Mouse (Mus musculus) c-Kit-positive CD71-positive TER-119-negative erythroid progenitor cells, embryonic 14.5 days (primary cell): Measurements from ENCODE around the gene Gtf2i.

Source experiments
- DNase-seq: peaks from one replicate; pipeline ENCODE4 v3.0.0-alpha.2; 2013; ENCODE audit warnings: low read depth

The Gtf2i gene

GRCm38 (mm10) chr5:134241831-134242230, 72.7 kb downstream of the Gtf2i start:
- DNase-seq, result no peak

- DNase-seq, result no peak
Measured at GRCm38 (mm10) chr5:134237936-134238760, 76.4 kb downstream of the Gtf2i start.

- no peak for DNase-seq
Measured at GRCm38 (mm10) chr5:134237508-134237907, 77.1 kb downstream of the Gtf2i start.

GRCm38 (mm10) chr5:134236796-134237195, 77.8 kb downstream of the Gtf2i start:
- no peak for DNase-seq

GRCm38 (mm10) chr5:134236241-134236640, 78.3 kb downstream of the Gtf2i start:
- DNase-seq, result no peak

GRCm38 (mm10) chr5:134235111-134235510, 79.4 kb downstream of the Gtf2i start:
- no peak for DNase-seq

GRCm38 (mm10) chr5:134234205-134234604, 80.4 kb downstream of the Gtf2i start:
- no peak for DNase-seq

- DNase-seq, result no peak
Measured at GRCm38 (mm10) chr5:134233244-134233651, 81.3 kb downstream of the Gtf2i start.

GRCm38 (mm10) chr5:134232568-134232967, 82.0 kb downstream of the Gtf2i start:
- DNase-seq, result no peak

- peak; percentile 64 for DNase-seq
Measured at GRCm38 (mm10) chr5:134232111-134232510, 82.4 kb downstream of the Gtf2i start.

GRCm38 (mm10) chr5:134231376-134231775, 83.2 kb downstream of the Gtf2i start:
- no peak for DNase-seq

- no peak for DNase-seq
Measured at GRCm38 (mm10) chr5:134229391-134229790, 85.2 kb downstream of the Gtf2i start, which contains the start of gene Ncf1. Ncf1 (minus strand) TSS chr5:134229625.

GRCm38 (mm10) chr5:134228249-134228638, 86.3 kb downstream of the Gtf2i start:
- no peak for DNase-seq

GRCm38 (mm10) chr5:134227574-134228248, 86.8 kb downstream of the Gtf2i start:
- peak; percentile 32 for DNase-seq

GRCm38 (mm10) chr5:134226946-134227345, 87.6 kb downstream of the Gtf2i start:
- no peak for DNase-seq

- no peak for DNase-seq
Measured at GRCm38 (mm10) chr5:134225110-134225901, 89.3 kb downstream of the Gtf2i start.

- DNase-seq, result no peak
Measured at GRCm38 (mm10) chr5:134221708-134222150, 92.8 kb downstream of the Gtf2i start.

GRCm38 (mm10) chr5:134221278-134221677, 93.3 kb downstream of the Gtf2i start:
- no peak for DNase-seq

- no peak for DNase-seq
Measured at GRCm38 (mm10) chr5:134217900-134218299, 96.7 kb downstream of the Gtf2i start.

- DNase-seq, result no peak
Measured at GRCm38 (mm10) chr5:134214021-134214806, 100.3 kb downstream of the Gtf2i start.

- no peak for DNase-seq
Measured at GRCm38 (mm10) chr5:134209931-134210554, 104.5 kb downstream of the Gtf2i start.
